Mouse (Mus musculus) embryonic facial prominence, embryonic 15.5 days (tissue): Measurements from ENCODE around the gene Slc17a4. TPM values are rescaled to one million over a fixed set of nuclear protein-coding genes. Genes with fewer than 3 reads are reported as not detected.

ENCODE experiments used
- ATAC-seq: fragments of 200-750 bp; cut with Nextera tagmentation; 2 replicates; pipeline ENCODE4 v1.8.0; 2017; ENCODE audit warnings: low read depth, moderate TSS enrichment; ENCODE audit not compliant: insufficient number of reproducible peaks, low FRiP score, low TSS enrichment
- H3K27ac ChIP-seq: fragments of 300-500 bp; sonication (generic); replicated peaks from 2 replicates; pipeline ENCODE4 v1.5.1; 2015; ENCODE audit warnings: mild to moderate bottlenecking, inconsistent platforms
- H3K27me3 ChIP-seq: fragments of 300-500 bp; sonication (generic); 2 replicates; pipeline ENCODE4 v1.6.1; 2015; ENCODE audit warnings: inconsistent platforms
- H3K36me3 ChIP-seq: fragments of 300-500 bp; sonication (generic); 2 replicates; pipeline ENCODE4 v1.6.1; 2015; ENCODE audit warnings: mild to moderate bottlenecking, inconsistent platforms
- H3K4me1 ChIP-seq: fragments of 300-500 bp; sonication (generic); 2 replicates; pipeline ENCODE4 v1.6.1; 2015; ENCODE audit warnings: inconsistent platforms
- H3K4me2 ChIP-seq: fragments of 300-500 bp; sonication (generic); replicated peaks from 2 replicates; pipeline ENCODE4 v1.6.1; 2015; ENCODE audit warnings: mild to moderate bottlenecking, inconsistent platforms
- H3K4me3 ChIP-seq: fragments of 300-500 bp; sonication (generic); replicated peaks from 2 replicates; pipeline ENCODE4 v1.5.1; 2015; ENCODE audit warnings: mild to moderate bottlenecking, inconsistent platforms
- H3K9ac ChIP-seq: fragments of 300-500 bp; sonication (generic); 2 replicates; pipeline ENCODE4 v1.6.1; 2015; ENCODE audit warnings: inconsistent platforms
- H3K9me3 ChIP-seq: fragments of 300-500 bp; sonication (generic); replicated peaks from 2 replicates; pipeline ENCODE4 v1.6.1; 2016; ENCODE audit warnings: inconsistent platforms
- WGBS: fragments of 180-500 bp; shearing (Covaris S2); methylation state at CpG from one replicate; pipeline ENCODE4 v1.1.7; 2015; 5-methylcytosine and 5-hydroxymethylcytosine counted together
- polyA plus RNA-seq: library from polyadenylated mRNA; unstranded; fragments of >200 nt; fragmentation: Nextera tagmentation; extraction: Ambion mirVana; gene quantifications from 2 replicates; pipeline ENCODE4 v1.2.1, GENCODE M21; 2015

Slc17a4 gene
- polyA plus RNA-seq, result not detected in 2 replicates

DNA sequence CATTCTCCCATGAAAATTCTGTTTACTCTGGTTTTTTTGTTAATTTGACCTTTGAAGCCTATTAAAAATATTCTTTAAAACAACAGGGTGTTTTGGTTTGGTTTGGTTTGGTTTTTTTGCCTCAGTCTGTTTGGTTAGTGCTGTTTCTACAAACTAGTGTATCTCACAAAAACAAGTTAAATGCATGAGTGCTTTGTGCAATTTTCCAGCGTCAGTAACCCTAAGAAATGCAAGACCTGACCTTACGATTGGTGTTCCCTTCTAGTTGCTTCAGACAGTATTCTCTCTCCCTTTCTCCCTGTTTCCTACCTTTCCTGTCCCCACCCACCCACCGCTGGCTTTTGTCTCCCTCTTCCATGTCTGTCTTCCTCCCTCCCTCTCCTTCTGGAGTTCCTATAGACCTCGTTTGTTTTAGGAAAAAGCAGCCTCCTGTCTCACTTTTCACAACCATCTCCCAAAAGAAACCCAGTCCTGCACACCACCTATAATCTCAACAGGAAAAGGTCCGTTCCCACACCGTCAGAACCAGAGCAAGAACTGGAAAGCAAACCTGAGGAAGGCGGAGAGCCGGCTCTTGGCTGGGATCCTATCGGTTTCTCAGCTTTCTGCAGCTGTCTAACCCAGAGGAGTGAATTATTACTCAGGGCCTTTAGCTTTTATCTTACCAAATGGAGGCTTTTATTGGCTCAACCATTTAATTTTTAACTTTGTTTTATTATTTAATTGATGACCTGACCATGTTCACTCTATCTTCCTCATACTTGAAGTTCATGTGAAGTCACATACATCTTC, at the start of gene Slc17a4:
TSS of gene Slc17a4 (minus strand) at position 634 of the 792 bp plus-strand sequence.
- WGBS, result 70% methylated on average over 9 of the region's 9 CpGs
- H3K27ac ChIP-seq, result no peak within 1 kb of the TSS
- no peaks in the 10 kb centered on the region for H3K27me3 ChIP-seq
- no peaks in the 10 kb centered on the region for H3K9me3 ChIP-seq
- no peaks in the 10 kb centered on the region for H3K36me3 ChIP-seq
- H3K4me3 ChIP-seq, result no peak within 1 kb of the TSS
- H3K4me1 ChIP-seq, result no peaks in the 10 kb centered on the region
- ATAC-seq, result no peak
- H3K4me2 ChIP-seq, result no peak within 1 kb of the TSS
- H3K9ac ChIP-seq, result no peak within 1 kb of the TSS

DNA sequence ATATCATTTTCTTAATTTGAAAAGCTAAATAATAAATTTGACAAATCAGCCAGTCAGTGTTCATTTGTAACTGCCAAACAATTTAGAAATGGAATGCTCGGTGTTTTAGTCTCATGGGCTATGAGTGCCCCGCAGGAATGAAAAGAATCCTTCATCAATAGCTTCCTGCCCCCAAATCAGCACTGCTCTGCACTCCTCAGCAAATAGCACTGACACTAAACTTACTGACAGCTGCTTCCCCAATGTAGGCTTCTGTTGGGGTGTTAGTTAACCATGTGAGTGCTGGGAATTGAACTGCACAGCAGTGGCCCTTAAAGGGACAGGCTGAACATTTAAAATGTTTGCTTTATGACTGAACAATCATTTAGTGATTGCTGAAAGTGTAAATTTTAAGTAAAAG, 45.0 kb upstream of the Slc17a4 start:
- Histone ChIP-seq H3K4me1 (no peaks in the 10 kb centered on the region), H3K9ac (no peak overlapping the region), H3K4me3 (no peak overlapping the region), H3K27me3 (no peaks in the 10 kb centered on the region), H3K4me2 (no peak overlapping the region), H3K9me3 (no peaks in the 10 kb centered on the region), H3K36me3 (no peaks in the 10 kb centered on the region), H3K27ac (no peak overlapping the region)
- ATAC-seq, result no peak
- WGBS, result 8% methylated on average over 2 of the region's 2 CpGs

DNA sequence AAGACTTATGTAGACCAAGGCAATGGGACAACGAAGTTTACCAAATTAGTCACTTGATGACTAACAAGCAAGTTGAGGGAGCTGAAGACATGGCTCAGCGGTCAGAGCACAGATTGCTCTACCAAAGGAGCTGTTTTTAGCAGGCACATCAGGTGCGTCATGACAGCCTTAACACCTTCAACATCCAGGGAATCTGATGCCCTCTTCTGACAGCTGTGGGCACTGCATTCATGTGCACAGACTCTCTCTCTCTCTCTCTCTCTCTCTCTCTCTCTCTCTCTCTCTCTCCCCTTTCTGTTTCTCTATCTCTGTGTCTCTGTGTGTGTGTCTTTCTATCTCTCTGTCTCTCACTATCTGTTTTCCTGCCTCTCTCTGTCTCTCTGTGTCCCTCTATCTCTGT, 36.1 kb upstream of the Slc17a4 start:
- no peak overlapping the region for H3K4me2 ChIP-seq
- ATAC-seq, result no peak
- H3K9ac ChIP-seq, result no peak overlapping the region
- H3K4me1 ChIP-seq, result no peaks in the 10 kb centered on the region
- no peaks in the 10 kb centered on the region for H3K9me3 ChIP-seq
- no peak overlapping the region for H3K27ac ChIP-seq
- H3K36me3 ChIP-seq, result no peaks in the 10 kb centered on the region
- H3K27me3 ChIP-seq, result no peaks in the 10 kb centered on the region
- 78% methylated on average over 3 of the region's 3 CpGs for WGBS
- H3K4me3 ChIP-seq, result no peak overlapping the region

DNA sequence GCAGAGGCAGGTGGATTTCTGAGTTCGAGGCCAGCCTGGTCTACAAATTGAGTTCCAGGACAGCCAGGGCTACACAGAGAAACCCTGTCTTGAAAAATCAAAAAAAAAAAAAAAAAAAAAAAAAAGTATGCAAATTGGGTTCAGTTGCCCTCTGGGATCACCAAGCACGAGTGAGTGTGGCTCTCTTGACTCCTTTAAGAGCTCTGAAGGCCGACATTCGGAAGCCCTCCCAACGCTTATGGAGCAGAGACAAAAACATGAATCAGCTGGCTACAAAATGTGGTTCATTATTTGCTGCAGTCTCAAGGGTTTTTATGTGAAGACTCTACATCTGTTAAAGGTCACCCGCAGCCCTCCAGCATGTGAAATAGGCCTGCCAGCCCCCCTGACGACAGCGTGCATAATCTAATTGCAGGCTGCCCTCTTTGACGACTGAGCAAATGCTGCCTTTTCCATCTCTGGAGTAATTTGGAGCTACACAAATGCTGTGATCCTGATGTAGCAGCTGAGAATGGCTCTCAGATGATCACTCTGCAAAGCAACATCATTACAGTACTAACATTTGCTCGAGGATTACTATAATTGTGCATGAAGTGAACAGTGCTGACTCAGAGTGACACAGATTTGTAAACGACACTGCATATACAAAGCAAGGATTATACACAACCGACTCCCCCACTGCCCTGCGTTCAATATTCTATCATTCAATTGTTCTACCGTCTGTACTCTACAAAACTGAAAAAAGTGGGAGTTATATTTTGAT, 34.9 kb upstream of the Slc17a4 start:
- 38% methylated on average over 14 of the region's 14 CpGs for WGBS
- H3K4me2 ChIP-seq, result no peak overlapping the region
- no peak overlapping the region for H3K4me3 ChIP-seq
- H3K27ac ChIP-seq, result no peak overlapping the region
- no peaks in the 10 kb centered on the region for H3K4me1 ChIP-seq
- H3K36me3 ChIP-seq, result no peaks in the 10 kb centered on the region
- no peaks in the 10 kb centered on the region for H3K27me3 ChIP-seq
- no peaks in the 10 kb centered on the region for H3K9me3 ChIP-seq
- no peak overlapping the region for H3K9ac ChIP-seq
- ATAC-seq, result no peak

DNA sequence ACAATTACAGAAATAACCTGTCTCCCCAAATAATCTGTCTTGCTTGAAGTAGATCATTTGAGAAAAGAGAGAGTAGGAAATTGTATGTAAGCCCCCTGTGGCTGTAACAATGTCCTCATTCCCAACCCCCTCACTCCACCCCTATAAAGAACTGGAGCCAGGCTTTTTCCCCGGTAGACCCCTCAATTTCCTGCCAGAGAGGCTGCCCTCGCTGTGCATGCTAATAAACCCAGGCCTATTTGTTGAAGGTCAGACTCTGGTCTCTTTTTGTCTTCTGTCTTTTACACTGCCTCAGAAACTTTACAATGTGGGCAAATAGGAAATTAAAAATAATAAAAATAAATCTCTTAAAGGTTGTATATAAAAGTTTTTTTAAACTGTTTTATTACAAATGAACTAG, 31.4 kb upstream of the Slc17a4 start:
- Histone ChIP-seq H3K4me3 (no peak overlapping the region), H3K4me2 (no peak overlapping the region), H3K27ac (no peak overlapping the region), H3K36me3 (no peaks in the 10 kb centered on the region), H3K27me3 (no peaks in the 10 kb centered on the region), H3K4me1 (no peaks in the 10 kb centered on the region), H3K9me3 (no peaks in the 10 kb centered on the region), H3K9ac (no peak overlapping the region)
- no peak for ATAC-seq
- 32% methylated on average over 2 of the region's 2 CpGs for WGBS

DNA sequence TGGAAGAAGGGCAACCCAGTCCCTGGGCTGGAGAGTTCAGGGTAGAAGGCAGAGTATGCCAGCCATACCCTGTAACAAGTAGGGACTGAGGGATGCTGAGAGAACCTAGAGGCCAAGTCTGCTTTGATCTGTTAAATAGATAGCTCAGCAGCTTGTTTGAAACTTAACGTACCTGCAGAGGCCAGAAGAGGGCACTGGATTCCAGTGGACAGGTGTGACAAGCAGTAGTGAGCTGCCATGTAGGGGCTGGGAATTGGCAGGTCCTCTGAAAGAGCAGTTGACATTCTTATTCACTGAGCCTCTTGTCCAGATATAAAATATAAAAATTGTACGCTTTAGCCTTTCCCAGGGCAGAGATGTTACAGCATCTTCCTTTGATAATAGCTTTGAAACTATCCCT, 28.1 kb upstream of the Slc17a4 start:
- Histone ChIP-seq H3K27ac (no peak overlapping the region), H3K36me3 (no peaks in the 10 kb centered on the region), H3K27me3 (no peaks in the 10 kb centered on the region), H3K9me3 (no peaks in the 10 kb centered on the region), H3K4me2 (no peak overlapping the region), H3K4me1 (no peaks in the 10 kb centered on the region), H3K4me3 (no peak overlapping the region), H3K9ac (no peak overlapping the region)
- WGBS, result 50% methylated on average over 2 of the region's 2 CpGs
- ATAC-seq, result no peak

DNA sequence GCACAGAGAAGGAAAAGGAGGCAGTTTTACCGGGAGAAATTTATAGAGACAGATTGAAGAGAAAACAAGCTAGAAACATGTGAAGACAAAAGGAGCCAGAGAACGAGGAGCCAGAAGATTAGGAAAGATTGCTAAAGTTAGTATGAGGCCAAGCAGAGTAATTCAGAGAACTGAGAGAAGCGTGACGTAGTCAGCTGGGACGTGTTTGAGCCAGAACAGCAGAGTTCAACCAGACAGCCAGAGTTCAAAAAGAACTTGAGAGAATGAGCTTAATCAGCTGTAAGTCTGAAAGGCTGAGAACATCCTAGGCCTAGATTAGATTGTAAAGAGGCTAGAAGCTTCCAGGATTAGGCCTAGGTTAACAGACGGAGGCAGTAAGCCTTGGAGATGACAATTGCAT, 25.5 kb upstream of the Slc17a4 start:
- H3K4me2 ChIP-seq, result no peak overlapping the region
- H3K27ac ChIP-seq, result no peak overlapping the region
- H3K9ac ChIP-seq, result no peak overlapping the region
- H3K9me3 ChIP-seq, result no peaks in the 10 kb centered on the region
- no peaks in the 10 kb centered on the region for H3K36me3 ChIP-seq
- ATAC-seq, result no peak
- WGBS, result 44% methylated on average over 6 of the region's 6 CpGs
- H3K4me1 ChIP-seq, result no peaks in the 10 kb centered on the region
- H3K4me3 ChIP-seq, result no peak overlapping the region
- no peaks in the 10 kb centered on the region for H3K27me3 ChIP-seq

DNA sequence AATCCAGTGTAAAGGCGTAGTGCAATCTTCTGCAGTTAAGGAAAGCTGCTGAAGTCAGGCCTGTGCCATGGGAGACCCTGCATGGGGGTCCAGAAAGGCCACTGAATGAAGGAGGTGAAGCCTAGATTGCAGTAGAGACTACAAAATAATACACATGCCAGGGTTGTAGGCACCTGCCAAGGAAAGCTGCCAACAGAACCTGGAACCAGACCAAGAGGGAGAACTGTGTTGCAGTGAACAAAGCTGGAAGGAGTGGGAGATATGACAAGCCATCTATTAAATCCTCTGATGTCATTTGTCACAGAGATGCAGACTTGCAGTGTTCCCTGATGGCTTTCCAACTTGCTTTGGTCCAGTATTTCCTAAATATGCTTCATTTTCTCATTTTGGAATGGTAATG, 23.9 kb upstream of the Slc17a4 start:
- Histone ChIP-seq H3K9me3 (no peaks in the 10 kb centered on the region), H3K9ac (no peak overlapping the region), H3K4me1 (no peaks in the 10 kb centered on the region), H3K27me3 (no peaks in the 10 kb centered on the region), H3K4me2 (no peak overlapping the region), H3K36me3 (no peaks in the 10 kb centered on the region), H3K4me3 (no peak overlapping the region), H3K27ac (no peak overlapping the region)
- ATAC-seq, result no peak
- WGBS, result 77% methylated on average over 1 of the region's 1 CpGs

DNA sequence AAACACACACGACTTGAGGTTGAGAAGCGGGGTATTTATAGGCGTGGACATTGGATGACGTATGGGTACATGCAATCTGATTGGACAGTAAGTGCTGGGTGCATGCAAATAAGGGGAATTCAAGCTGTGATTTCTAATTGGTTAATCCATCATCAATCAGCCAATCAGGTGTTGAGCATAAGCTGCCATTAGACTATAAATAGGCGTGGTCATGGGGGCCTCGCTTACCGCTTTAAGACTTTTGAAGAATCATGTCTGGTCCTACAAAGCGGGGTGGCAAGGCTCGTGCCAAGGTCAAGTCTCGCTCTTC, 19.4 kb upstream of the Slc17a4 start, which contains the start of gene Hist1h2aa:
TSS of gene Hist1h2aa (plus strand) at position 252 of the 310 bp plus-strand sequence.
- Histone ChIP-seq H3K9ac (no peak within 1 kb of the TSS), H3K27ac (no peak within 1 kb of the TSS), H3K36me3 (no peaks in the 10 kb centered on the region), H3K4me3 (no peak within 1 kb of the TSS), H3K27me3 (no peaks in the 10 kb centered on the region), H3K9me3 (no peaks in the 10 kb centered on the region), H3K4me1 (peaks cover 6% of the 10 kb centered on the region), H3K4me2 (no peak within 1 kb of the TSS)
- no peak for ATAC-seq
- 92% methylated on average over 10 of the region's 10 CpGs for WGBS

DNA sequence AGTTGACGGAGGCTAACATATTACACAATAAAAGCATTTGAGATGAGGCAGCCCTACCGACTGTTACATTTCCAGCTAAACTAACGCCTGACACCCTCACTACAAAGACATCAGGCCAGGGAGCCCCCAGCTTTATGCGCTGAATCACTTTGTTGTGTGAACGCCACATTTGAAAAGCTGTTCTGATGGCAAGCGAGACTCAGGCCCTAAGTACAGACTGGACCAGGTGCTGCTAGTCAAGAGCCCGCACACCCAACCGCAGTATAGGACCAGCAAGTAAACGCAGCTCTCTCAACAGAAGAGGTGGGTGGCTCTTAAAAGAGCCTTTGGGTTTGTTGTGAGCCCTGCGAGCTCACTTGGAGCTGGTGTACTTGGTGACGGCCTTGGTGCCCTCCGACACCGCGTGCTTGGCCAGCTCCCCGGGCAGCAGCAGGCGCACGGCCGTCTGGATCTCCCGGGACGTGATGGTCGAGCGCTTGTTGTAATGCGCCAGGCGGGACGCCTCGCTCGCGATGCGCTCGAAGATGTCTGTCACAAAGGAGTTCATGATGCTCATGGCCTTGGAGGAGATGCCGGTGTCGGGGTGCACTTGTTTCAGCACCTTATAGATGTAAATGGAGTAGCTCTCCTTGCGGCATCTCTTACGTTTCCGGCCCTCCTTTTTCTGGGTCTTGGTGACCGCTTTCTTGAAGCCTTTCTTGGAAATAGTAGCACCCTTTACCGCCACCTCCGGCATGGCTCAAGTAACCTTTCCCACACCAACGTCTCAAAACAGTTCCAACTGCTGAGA, 18.8 kb upstream of the Slc17a4 start, which contains the start of gene Hist1h2ba:
TSS of gene Hist1h2ba (minus strand) at position 736 of the 790 bp plus-strand sequence.
- Histone ChIP-seq H3K9me3 (no peaks in the 10 kb centered on the region), H3K36me3 (no peaks in the 10 kb centered on the region), H3K27ac (no peak within 1 kb of the TSS), H3K9ac (no peak within 1 kb of the TSS), H3K27me3 (no peaks in the 10 kb centered on the region), H3K4me3 (no peak within 1 kb of the TSS), H3K4me2 (no peak within 1 kb of the TSS), H3K4me1 (peaks cover 6% of the 10 kb centered on the region)
- no peak for ATAC-seq
- WGBS, result 91% methylated on average over 39 of the region's 39 CpGs

DNA sequence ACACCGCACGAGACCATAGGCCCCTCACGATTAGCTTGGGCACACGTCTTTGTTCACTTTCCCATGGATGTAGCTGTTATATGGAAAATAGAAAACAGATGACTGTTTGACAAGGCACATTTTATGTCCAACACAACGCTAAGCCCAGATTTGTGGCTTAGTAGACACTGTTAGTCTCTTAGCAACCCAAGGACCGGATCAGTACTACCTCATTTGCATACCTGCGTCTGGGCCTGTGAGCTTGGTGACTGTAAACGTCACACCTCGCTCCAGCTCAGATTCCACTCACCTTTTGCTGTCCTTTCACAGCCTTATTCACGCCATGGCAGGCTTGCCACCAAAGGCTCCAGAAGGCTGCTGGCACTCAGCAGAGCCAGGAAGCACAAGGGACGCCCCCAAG, 16.1 kb upstream of the Slc17a4 start:
- H3K36me3 ChIP-seq, result no peaks in the 10 kb centered on the region
- no peak overlapping the region for H3K27ac ChIP-seq
- no peak for ATAC-seq
- no peaks in the 10 kb centered on the region for H3K27me3 ChIP-seq
- no peak overlapping the region for H3K9ac ChIP-seq
- H3K9me3 ChIP-seq, result no peaks in the 10 kb centered on the region
- no peak overlapping the region for H3K4me3 ChIP-seq
- H3K4me2 ChIP-seq, result no peak overlapping the region
- WGBS, result 39% methylated on average over 11 of the region's 11 CpGs
- peaks cover 13% of the 10 kb centered on the region for H3K4me1 ChIP-seq
